8 mouse cellular contexts compared by ENCODE assay signal in genomic region chr9:116041787-116042186, GRCm38 (mm10).
DNase-seq lines count a peak whose midpoint lies in the region; ATAC-seq lines count a peak whose summit lies in the region.

No protein-coding gene starts in this region.

- peak; percentile 78 for ATAC-seq in megakaryocyte, adult 5-6 weeks (ENCODE audit: poor library complexity, severe bottlenecking)

- peak; percentile 77 to 79 for DNase-seq in B cell, adult 2 months
- peak; percentile 82 to 85 for DNase-seq in adrenal gland, adult 18-20 months (ENCODE audit: low spot score in 2 of 2)
- peak; percentile 62 for DNase-seq in embryo, embryonic 11.5 days (ENCODE audit: low read depth, low spot score)
- DNase-seq in heart, adult 9 months (ENCODE audit: low spot score in 2 of 2) = peak; percentile 8 to 44
- DNase-seq in layer of hippocampus, postnatal 10 days (ENCODE audit: low spot score in 2 of 2) = peak; percentile 95
- peak; percentile 92 to 94 for DNase-seq in right cerebral cortex, postnatal 10 days (ENCODE audit: low spot score in 2 of 2)
- DNase-seq in urinary bladder, postnatal 14 days (ENCODE audit: low spot score) = peak; percentile 85

Comparison
In these comparisons a context has a peak if more than half of its experiments do, and no peak if none do; other contexts are left out.
1. Peak in every context shown above with its lines: DNase-seq and ATAC-seq.
2. DNase-seq: peak in every context shown above with its lines; median percentile 95 in layer of hippocampus, postnatal 10 days; 93 in right cerebral cortex, postnatal 10 days; 85 in urinary bladder, postnatal 14 days; 84 in adrenal gland, adult 18-20 months; 78 in B cell, adult 2 months; 62 in embryo, embryonic 11.5 days; 26 in heart, adult 9 months.